Comparison of ENCODE assay signal across 19 mouse cellular contexts in genomic region chr14:101486550-101486949, GRCm38 (mm10).
"Had no signal": no experiment of that assay in that cellular context is flagged by ENCODE, and none has a peak within 500 bp of the region (broad histone marks: within the 10 kb centered on the region; RNA-seq: fewer than 3 reads in every experiment).

No protein-coding gene starts in this region.

- H3K9ac ChIP-seq: liver, postnatal 0 days; lung, embryonic 15.5 days; midbrain, embryonic 12.5 days; neural tube, embryonic 13.5 days; neural tube, embryonic 15.5 days; stomach, embryonic 15.5 days had no signal

- DNase-seq: liver, postnatal 0 days; lung, adult 2 months; lung, postnatal 14 days; lung, postnatal 36 days; midbrain, embryonic 14.5 days; right cerebral cortex, postnatal 14 days; thymus, adult 2 months; thymus, postnatal 4 days had no signal

- H3K4me1 ChIP-seq: midbrain, embryonic 12.5 days; neural tube, embryonic 13.5 days; neural tube, embryonic 15.5 days; stomach, embryonic 15.5 days had no signal

- H3K27me3 ChIP-seq: lung, embryonic 15.5 days; megakaryocyte, embryonic 14.5 days; midbrain, embryonic 12.5 days; neural tube, embryonic 13.5 days; neural tube, embryonic 15.5 days; stomach, embryonic 15.5 days had no signal

- H3K9me3 ChIP-seq: lung, embryonic 15.5 days; megakaryocyte, embryonic 14.5 days; midbrain, embryonic 12.5 days; neural tube, embryonic 13.5 days; neural tube, embryonic 15.5 days; stomach, embryonic 15.5 days had no signal

- H3K36me3 ChIP-seq: lung, embryonic 15.5 days; midbrain, embryonic 12.5 days; neural tube, embryonic 13.5 days; neural tube, embryonic 15.5 days; stomach, embryonic 15.5 days had no signal

- H3K27ac ChIP-seq: lung, embryonic 15.5 days; macrophage; midbrain, embryonic 12.5 days; neural tube, embryonic 13.5 days; neural tube, embryonic 15.5 days; stomach, embryonic 15.5 days; stomach, postnatal 0 days had no signal

- ATAC-seq: liver, postnatal 0 days; lung, postnatal 0 days; midbrain, embryonic 16.5 days had no signal

- H3K4me2 ChIP-seq: lung, embryonic 15.5 days; midbrain, embryonic 12.5 days; neural tube, embryonic 13.5 days; neural tube, embryonic 15.5 days; stomach, embryonic 15.5 days had no signal

- H3K4me3 ChIP-seq: lung, embryonic 15.5 days; megakaryocyte, embryonic 14.5 days; midbrain, embryonic 12.5 days; myocyte; neural tube, embryonic 13.5 days; neural tube, embryonic 15.5 days; stomach, embryonic 15.5 days had no signal
